Mouse (Mus musculus) kidney, adult 2 months (tissue): ENCODE results near the gene Abcg8.

ENCODE experiments used
- CTCF ChIP-seq: fragments of 200-500 bp; conservative IDR thresholded peaks from 2 replicates; pipeline ENCODE4 v1.5.1; 2011; ENCODE audit warnings: low read depth, mild to moderate bottlenecking, control low read depth, low read length, moderate library complexity, mixed read lengths; ENCODE audit not compliant: insufficient read depth, insufficient read length
- POLR2A ChIP-seq: fragments of 200-500 bp; IDR thresholded peaks from one replicate; pipeline ENCODE4 v1.6.1; 2011; ENCODE audit warnings: low read depth, low read length, control low read depth

GRCm38 (mm10) chr17:84672376-84673369, 3.4 kb upstream of the Abcg8 start:
- TF ChIP-seq CTCF, result no peak
- no peak for TF ChIP-seq POLR2A
